Mouse (Mus musculus): ENCODE measurements at regions not wholly inside any gene's neighbourhood (a gene's known extent, or its start where the extent isn't known, plus 50 kb on each side); places are given as distances from the start of the nearest gene placed in this dataset.

DNA sequence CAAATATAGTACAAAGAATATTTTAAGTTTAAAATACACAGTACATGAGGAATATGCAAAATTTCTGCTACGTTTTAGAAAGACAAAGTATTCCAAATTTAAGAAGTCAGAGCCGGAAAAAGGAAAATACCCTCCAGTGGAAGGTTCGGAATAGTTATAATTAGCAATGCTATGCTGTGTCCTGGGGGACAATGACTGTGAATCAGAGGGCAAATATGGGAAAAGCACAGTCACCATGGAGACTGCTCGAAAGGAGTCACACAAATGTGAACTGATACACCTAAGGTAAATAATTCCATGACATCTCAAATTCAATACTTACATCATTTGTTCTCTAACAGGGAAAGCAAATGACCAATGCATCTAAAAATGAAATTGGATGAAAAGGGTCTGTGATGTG lies 707.0 kb upstream of the Nectin3 start:
- Histone ChIP-seq H3K4me3 (replicated peaks) (no peak overlapping the region), H3K4me2 (no peak overlapping the region), H3K9ac (no peak overlapping the region), H3K27ac (no peak overlapping the region), H3K9me3 (replicated peaks) (no peaks in the 10 kb centered on the region), H3K36me3 (no peaks in the 10 kb centered on the region), H3K27me3 (no peaks in the 10 kb centered on the region), H3K4me1 (no peaks in the 10 kb centered on the region)
- no peak for ATAC-seq (replicated peaks; ENCODE audit: low FRiP score)
- WGBS, result 80% methylated on average over 4 of the region's 4 CpGs

DNA sequence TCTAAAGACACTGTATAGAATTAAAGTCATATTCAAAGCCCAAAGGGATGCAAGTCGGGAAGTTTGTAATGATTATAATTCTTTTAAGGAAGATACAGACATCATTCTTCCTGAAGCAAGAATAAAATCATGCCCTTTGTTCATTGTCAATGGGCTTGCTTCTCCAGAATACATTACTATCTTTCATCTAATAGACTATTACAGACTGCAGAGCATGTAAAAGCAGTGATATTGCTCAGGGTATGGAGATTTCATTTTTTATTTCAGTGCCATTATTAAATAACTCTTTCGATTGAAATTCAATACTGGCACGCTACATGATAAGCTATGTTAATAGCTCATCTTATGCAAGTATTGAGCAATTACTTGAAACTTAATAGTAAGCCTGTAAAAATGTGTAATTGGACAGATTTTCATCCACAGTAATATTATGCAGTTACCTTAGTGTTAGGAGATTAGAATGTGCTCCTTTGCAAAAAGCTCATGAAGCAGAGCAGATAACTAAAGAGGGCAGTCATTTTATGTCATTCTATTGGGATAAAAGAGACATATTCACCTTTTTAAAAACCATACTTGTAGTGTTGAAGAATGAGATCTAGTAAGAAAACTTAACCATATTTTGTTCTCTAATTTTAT lies 706.5 kb upstream of the Nectin3 start:
- Histone ChIP-seq H3K9ac (no peak overlapping the region), H3K4me1 (no peaks in the 10 kb centered on the region), H3K4me2 (no peak overlapping the region), H3K4me3 (replicated peaks) (no peak overlapping the region), H3K27me3 (no peaks in the 10 kb centered on the region), H3K36me3 (no peaks in the 10 kb centered on the region), H3K9me3 (replicated peaks) (no peaks in the 10 kb centered on the region), H3K27ac (no peak overlapping the region)
- 85% methylated on average over 3 of the region's 3 CpGs for WGBS
- ATAC-seq (replicated peaks; ENCODE audit: low FRiP score), result no peak

DNA sequence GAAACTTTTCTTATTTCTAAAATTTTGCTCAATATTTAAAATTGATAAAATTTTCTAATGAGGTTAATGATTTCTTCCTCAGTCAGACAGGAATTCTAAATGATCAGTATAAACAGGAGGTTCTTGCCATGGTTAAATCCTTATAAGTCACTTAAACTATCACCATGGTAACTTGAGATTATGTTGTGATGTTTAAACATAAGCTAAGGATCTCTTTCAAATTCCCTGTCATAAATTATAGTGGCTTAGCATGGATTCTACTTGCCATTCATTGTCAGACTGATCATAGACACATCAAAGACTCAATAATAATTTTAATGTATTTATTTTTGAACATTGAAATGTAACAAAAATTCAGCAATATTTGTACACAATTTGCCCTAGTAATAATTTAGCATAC lies 705.7 kb upstream of the Nectin3 start:
- Histone ChIP-seq H3K9ac (no peak overlapping the region), H3K4me1 (no peaks in the 10 kb centered on the region), H3K27ac (no peak overlapping the region), H3K36me3 (no peaks in the 10 kb centered on the region), H3K27me3 (no peaks in the 10 kb centered on the region), H3K4me2 (no peak overlapping the region), H3K9me3 (replicated peaks) (no peaks in the 10 kb centered on the region), H3K4me3 (replicated peaks) (no peak overlapping the region)
- ATAC-seq (replicated peaks; ENCODE audit: low FRiP score), result no peak

DNA sequence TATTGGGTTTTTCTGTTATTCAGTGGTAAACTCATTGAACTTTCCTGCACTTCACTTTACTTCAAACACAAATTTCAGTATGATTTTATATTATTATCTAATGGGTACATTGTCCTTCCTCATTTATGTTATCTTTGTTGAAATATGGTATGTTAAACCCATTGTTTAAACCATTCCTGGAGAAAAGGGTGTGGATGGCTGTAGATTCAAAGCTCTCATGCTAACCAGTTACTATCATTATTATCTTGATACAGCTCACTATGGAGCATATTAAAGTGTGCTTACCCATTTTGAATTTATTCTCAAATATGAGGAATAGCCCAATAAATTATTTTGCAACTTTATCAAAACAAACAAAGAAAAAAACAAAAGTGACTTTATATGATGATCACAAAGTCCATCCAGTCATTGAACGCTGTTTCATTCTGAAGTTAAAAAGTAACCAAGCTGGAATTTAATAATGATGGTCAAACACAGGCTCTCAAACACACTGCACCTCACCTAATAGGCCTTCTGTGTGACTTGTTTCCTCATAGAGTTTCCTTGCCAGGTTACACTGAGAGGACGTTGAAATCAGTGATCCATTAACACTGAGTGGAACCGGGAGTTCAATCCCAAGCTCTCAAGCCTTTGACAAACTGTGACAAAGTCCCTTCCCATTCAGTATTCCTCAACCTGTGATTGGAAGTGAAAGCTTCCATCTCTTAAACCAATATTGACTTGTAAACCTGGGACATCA lies 673.3 kb upstream of the Nectin3 start:
- Histone ChIP-seq H3K9me3 (replicated peaks) (no peaks in the 10 kb centered on the region), H3K4me3 (replicated peaks) (no peak overlapping the region), H3K4me2 (no peak overlapping the region), H3K4me1 (no peaks in the 10 kb centered on the region), H3K9ac (no peak overlapping the region), H3K27ac (no peak overlapping the region), H3K27me3 (no peaks in the 10 kb centered on the region), H3K36me3 (no peaks in the 10 kb centered on the region)
- whole genome bisulfite sequencing, result 69% methylated on average over 3 of the region's 3 CpGs
- 0 out of 2 replicates have a peak, but pooled peaks have one; percentile 52 for ATAC-seq (replicated peaks; ENCODE audit: low FRiP score)

DNA sequence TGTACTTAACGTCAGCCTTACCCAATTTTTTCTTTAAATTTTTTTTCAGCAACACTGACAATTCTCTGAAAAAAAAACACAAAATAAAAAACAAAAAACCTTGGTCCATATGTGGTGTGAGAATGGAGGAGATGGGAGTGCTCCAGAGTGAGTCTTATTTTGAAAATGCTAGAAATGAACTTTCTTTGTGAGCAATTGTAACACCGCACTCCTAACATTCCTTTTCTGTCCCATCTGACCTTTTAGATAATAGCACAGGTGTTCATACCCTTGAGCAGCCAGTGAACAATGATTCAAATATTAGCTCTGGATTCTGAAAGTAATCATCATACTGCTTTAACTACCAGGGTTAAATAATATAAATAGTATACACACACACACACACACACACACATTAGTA lies 666.2 kb upstream of the Nectin3 start:
- Histone ChIP-seq H3K4me3 (replicated peaks) (no peak overlapping the region), H3K9me3 (replicated peaks) (no peaks in the 10 kb centered on the region), H3K27me3 (no peaks in the 10 kb centered on the region), H3K4me1 (no peaks in the 10 kb centered on the region), H3K36me3 (no peaks in the 10 kb centered on the region), H3K4me2 (no peak overlapping the region), H3K9ac (no peak overlapping the region), H3K27ac (no peak overlapping the region)
- no peak for ATAC-seq (replicated peaks; ENCODE audit: low FRiP score)
- WGBS, result 80% methylated on average over 2 of the region's 2 CpGs

Data from kidney, embryonic 15.5 days (tissue).